Mouse (Mus musculus): ENCODE measurements around the gene Tmem200b.

DNA sequence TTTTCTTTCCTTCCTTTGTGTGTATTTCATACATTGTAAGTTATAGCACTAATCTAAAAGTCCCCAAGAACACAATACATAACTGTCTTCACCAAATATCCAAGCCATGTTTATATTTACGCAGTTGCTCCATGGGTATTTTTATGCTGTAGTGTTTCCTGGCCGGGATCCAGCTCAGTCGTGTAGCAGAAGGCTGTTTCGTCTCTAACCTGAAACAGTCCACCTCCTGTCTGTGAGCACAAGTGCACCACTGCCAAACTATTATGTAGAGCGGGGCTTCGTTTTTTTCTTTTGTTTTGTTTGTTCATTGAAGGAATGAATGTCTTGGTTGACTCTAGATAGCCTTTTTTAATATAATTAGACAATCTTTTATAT is 22.4 kb upstream of the Tmem200b start:
- TF ChIP-seq ZC3H11A (IDR thresholded peaks at IDR 0.05; ENCODE audit: borderline replicate concordance, low read depth, low read length) (no peak), MAFK (IDR thresholded peaks at IDR 0.05; ENCODE audit: insufficient read depth, low read depth, low read length) (no peak), CHD2 (IDR thresholded peaks at IDR 0.05; ENCODE audit: low read depth, low read length) (no peak), ZNF384 (IDR thresholded peaks at IDR 0.05; ENCODE audit: low read depth, low read length) (no peak)
